Mouse (Mus musculus): ENCODE results near the gene Ppm1m.

GRCm38 (mm10) chr9:106231816-106232215 lies 32.3 kb upstream of the Ppm1m start:
- peak; percentile 35 for TF ChIP-seq CTCF (conservative IDR thresholded peaks at IDR 0.05; ENCODE audit: insufficient read depth, insufficient read length, low read depth, low read length)
- TF ChIP-seq POLR2A (IDR thresholded peaks at IDR 0.05; ENCODE audit: low read depth, low read length), result peak; percentile 30

Measured in kidney, adult 2 months (tissue).